Mouse (Mus musculus) neural tube, embryonic 13.5 days (tissue): Measurements from ENCODE around the gene Agap1. TPM values are rescaled to one million over a fixed set of nuclear protein-coding genes. Genes with fewer than 3 reads are reported as not detected.

Experiments used
- ATAC-seq: fragments of 200-750 bp; cut with Nextera tagmentation; 2 replicates; pipeline ENCODE4 v1.8.0; 2017; ENCODE audit warnings: low read depth, mild to moderate bottlenecking, moderate TSS enrichment, moderate library complexity
- H3K27ac ChIP-seq: fragments of 300-500 bp; sonication (generic); replicated peaks from 2 replicates; pipeline ENCODE4 v1.5.1; 2015; ENCODE audit warnings: moderate library complexity, mild to moderate bottlenecking, inconsistent platforms
- H3K27me3 ChIP-seq: fragments of 300-500 bp; sonication (generic); 2 replicates; pipeline ENCODE4 v1.6.1; 2015; ENCODE audit warnings: mild to moderate bottlenecking, inconsistent platforms
- H3K36me3 ChIP-seq: fragments of 300-500 bp; sonication (generic); 2 replicates; pipeline ENCODE4 v1.6.1; 2015; ENCODE audit warnings: mild to moderate bottlenecking, inconsistent platforms
- H3K4me1 ChIP-seq: fragments of 300-500 bp; sonication (generic); replicated peaks from 2 replicates; pipeline ENCODE4 v1.6.1; 2015; ENCODE audit warnings: inconsistent platforms
- H3K4me2 ChIP-seq: fragments of 300-500 bp; sonication (generic); 2 replicates; pipeline ENCODE4 v1.6.1; 2015; ENCODE audit warnings: inconsistent platforms, mild to moderate bottlenecking, moderate library complexity
- H3K4me3 ChIP-seq: fragments of 300-500 bp; sonication (generic); 2 replicates; pipeline ENCODE4 v1.5.1; 2015; ENCODE audit warnings: mild to moderate bottlenecking, inconsistent platforms
- H3K9ac ChIP-seq: fragments of 300-500 bp; sonication (generic); 2 replicates; pipeline ENCODE4 v1.6.1; 2015; ENCODE audit warnings: moderate library complexity, mild to moderate bottlenecking, inconsistent platforms
- H3K9me3 ChIP-seq: fragments of 300-500 bp; sonication (generic); 2 replicates; pipeline ENCODE4 v1.6.1; 2016; ENCODE audit warnings: inconsistent platforms
- WGBS: fragments of 180-500 bp; shearing (Covaris S2); methylation state at CpG from one replicate; pipeline ENCODE4 v1.1.7; 2015; 5-methylcytosine and 5-hydroxymethylcytosine counted together
- polyA plus RNA-seq: library from polyadenylated mRNA; unstranded; fragments of >200 nt; fragmentation: Nextera tagmentation; extraction: Ambion mirVana; gene quantifications from 2 replicates; pipeline ENCODE4 v1.2.1, GENCODE M21; 2015

Agap1 gene
- polyA plus RNA-seq, 1 experiment from 2014 or later, result 48.1 TPM

GRCm38 (mm10) chr1:89775750-89776149 is 321.1 kb downstream of the Agap1 start:
- Histone ChIP-seq H3K9me3 (no peaks in the 10 kb centered on the region), H3K9ac (no peak overlapping the region), H3K4me2 (no peak overlapping the region), H3K27ac (no peak overlapping the region), H3K4me1 (peaks cover 23% of the 10 kb centered on the region), H3K27me3 (no peaks in the 10 kb centered on the region), H3K4me3 (no peak overlapping the region), H3K36me3 (peaks cover 22% of the 10 kb centered on the region)
- ATAC-seq, result no peak
- 31% methylated on average over 4 of the region's 4 CpGs for WGBS

GRCm38 (mm10) chr1:89780675-89781074 is 326.1 kb downstream of the Agap1 start:
- Histone ChIP-seq H3K4me3 (no peak overlapping the region), H3K4me2 (no peak overlapping the region), H3K27me3 (no peaks in the 10 kb centered on the region), H3K9me3 (no peaks in the 10 kb centered on the region), H3K36me3 (peaks cover 16% of the 10 kb centered on the region), H3K9ac (no peak overlapping the region), H3K4me1 (peaks cover 53% of the 10 kb centered on the region), H3K27ac (no peak overlapping the region)
- ATAC-seq, result no peak
- WGBS, result 87% methylated on average over 2 of the region's 2 CpGs

- ATAC-seq, result no peak
- H3K4me2 ChIP-seq, result no peak overlapping the region
- H3K4me3 ChIP-seq, result no peak overlapping the region
- H3K9ac ChIP-seq, result no peak overlapping the region
- H3K9me3 ChIP-seq, result no peaks in the 10 kb centered on the region
- H3K4me1 ChIP-seq, result peaks cover 57% of the 10 kb centered on the region
- peaks cover 8% of the 10 kb centered on the region for H3K36me3 ChIP-seq
- H3K27ac ChIP-seq, result no peak overlapping the region
- WGBS, result 59% methylated on average over 8 of the region's 8 CpGs
- no peaks in the 10 kb centered on the region for H3K27me3 ChIP-seq
Observed at GRCm38 (mm10) chr1:89781861-89782260, 327.3 kb downstream of the Agap1 start.

GRCm38 (mm10) chr1:89786793-89787192 is 332.2 kb downstream of the Agap1 start:
- Histone ChIP-seq H3K4me3 (no peak overlapping the region), H3K4me1 (peaks cover 46% of the 10 kb centered on the region), H3K9ac (no peak overlapping the region), H3K27ac (no peak overlapping the region), H3K9me3 (no peaks in the 10 kb centered on the region), H3K36me3 (peaks cover 27% of the 10 kb centered on the region), H3K4me2 (no peak overlapping the region), H3K27me3 (no peaks in the 10 kb centered on the region)
- ATAC-seq, result no peak
- 87% methylated on average over 6 of the region's 6 CpGs for WGBS

- peaks cover 38% of the 10 kb centered on the region for H3K4me1 ChIP-seq
- H3K4me2 ChIP-seq, result no peak overlapping the region
- peak overlapping the region; percentile 47 for H3K27ac ChIP-seq
- ATAC-seq, result peak; percentile 70
- H3K36me3 ChIP-seq, result peaks cover 17% of the 10 kb centered on the region
- no peaks in the 10 kb centered on the region for H3K9me3 ChIP-seq
- H3K27me3 ChIP-seq, result no peaks in the 10 kb centered on the region
- 21% methylated on average over 14 of the region's 14 CpGs for WGBS
- H3K9ac ChIP-seq, result no peak overlapping the region
- no peak overlapping the region for H3K4me3 ChIP-seq
Observed at GRCm38 (mm10) chr1:89798724-89799123, 344.1 kb downstream of the Agap1 start.

GRCm38 (mm10) chr1:89801506-89801905 is 346.9 kb downstream of the Agap1 start:
- H3K27me3 ChIP-seq, result no peaks in the 10 kb centered on the region
- no peak overlapping the region for H3K4me3 ChIP-seq
- ATAC-seq, result no peak
- H3K36me3 ChIP-seq, result peaks cover 19% of the 10 kb centered on the region
- H3K9ac ChIP-seq, result no peak overlapping the region
- 84% methylated on average over 5 of the region's 5 CpGs for WGBS
- no peak overlapping the region for H3K4me2 ChIP-seq
- H3K4me1 ChIP-seq, result peaks cover 38% of the 10 kb centered on the region
- no peaks in the 10 kb centered on the region for H3K9me3 ChIP-seq
- H3K27ac ChIP-seq, result no peak overlapping the region

- Histone ChIP-seq H3K4me3 (no peak overlapping the region), H3K4me2 (no peak overlapping the region), H3K9me3 (no peaks in the 10 kb centered on the region), H3K27me3 (no peaks in the 10 kb centered on the region), H3K27ac (no peak overlapping the region), H3K9ac (no peak overlapping the region), H3K4me1 (peaks cover 8% of the 10 kb centered on the region; the same call in 1 of the 2 replicates), H3K36me3 (peaks cover 22% of the 10 kb centered on the region)
- ATAC-seq, result no peak
- 80% methylated on average over 7 of the region's 7 CpGs for WGBS
Observed at GRCm38 (mm10) chr1:89804981-89805380, 350.4 kb downstream of the Agap1 start.

GRCm38 (mm10) chr1:89812816-89813215 is 358.2 kb downstream of the Agap1 start:
- WGBS, result 94% methylated on average over 8 of the region's 8 CpGs
- Histone ChIP-seq H3K4me1 (peaks cover 14% of the 10 kb centered on the region), H3K4me3 (no peak overlapping the region), H3K27ac (no peak overlapping the region), H3K4me2 (no peak overlapping the region), H3K36me3 (0 out of 2 replicates have a peak, but pooled peaks cover 13% of the 10 kb centered on the region), H3K9ac (no peak overlapping the region), H3K27me3 (no peaks in the 10 kb centered on the region), H3K9me3 (no peaks in the 10 kb centered on the region)
- ATAC-seq, result no peak

GRCm38 (mm10) chr1:89816487-89817206 is 362.0 kb downstream of the Agap1 start:
- H3K4me3 ChIP-seq, result no peak overlapping the region
- 11% methylated on average over 14 of the region's 14 CpGs for WGBS
- H3K27me3 ChIP-seq, result no peaks in the 10 kb centered on the region
- peaks cover 24% of the 10 kb centered on the region for H3K4me1 ChIP-seq
- no peaks in the 10 kb centered on the region for H3K9me3 ChIP-seq
- no peak overlapping the region for H3K9ac ChIP-seq
- H3K27ac ChIP-seq, result 0 out of 2 replicates have a peak overlapping the region, but pooled peaks have one; percentile 1
- no peak overlapping the region for H3K4me2 ChIP-seq
- H3K36me3 ChIP-seq, result 0 out of 2 replicates have a peak, but pooled peaks cover 7% of the 10 kb centered on the region
- ATAC-seq, result 0 out of 2 replicates have a peak, but pooled peaks have one; percentile 28

- WGBS, result 86% methylated on average over 4 of the region's 4 CpGs
- H3K4me2 ChIP-seq, result no peak overlapping the region
- peaks cover 43% of the 10 kb centered on the region for H3K4me1 ChIP-seq
- H3K36me3 ChIP-seq, result no peaks in the 10 kb centered on the region
- H3K27ac ChIP-seq, result no peak overlapping the region
- peaks cover 4% of the 10 kb centered on the region; the same call in 1 of the 2 replicates for H3K27me3 ChIP-seq
- ATAC-seq, result no peak
- H3K9ac ChIP-seq, result no peak overlapping the region
- no peak overlapping the region for H3K4me3 ChIP-seq
- no peaks in the 10 kb centered on the region for H3K9me3 ChIP-seq
Observed at GRCm38 (mm10) chr1:89821822-89822221, 367.2 kb downstream of the Agap1 start.

- H3K4me2 ChIP-seq, result no peak overlapping the region
- no peak overlapping the region for H3K9ac ChIP-seq
- H3K4me1 ChIP-seq, result peaks cover 38% of the 10 kb centered on the region
- peaks cover 4% of the 10 kb centered on the region; the same call in 1 of the 2 replicates for H3K27me3 ChIP-seq
- ATAC-seq, result no peak
- no peaks in the 10 kb centered on the region for H3K9me3 ChIP-seq
- H3K4me3 ChIP-seq, result no peak overlapping the region
- WGBS, result 83% methylated on average over 3 of the region's 3 CpGs
- no peaks in the 10 kb centered on the region for H3K36me3 ChIP-seq
- H3K27ac ChIP-seq, result no peak overlapping the region
Observed at GRCm38 (mm10) chr1:89822431-89822830, 367.8 kb downstream of the Agap1 start.

- no peak overlapping the region for H3K4me2 ChIP-seq
- H3K27me3 ChIP-seq, result peaks cover 4% of the 10 kb centered on the region; the same call in 1 of the 2 replicates
- H3K4me1 ChIP-seq, result peaks cover 37% of the 10 kb centered on the region
- H3K27ac ChIP-seq, result no peak overlapping the region
- H3K9me3 ChIP-seq, result no peaks in the 10 kb centered on the region
- no peak overlapping the region for H3K9ac ChIP-seq
- WGBS, result 87% methylated on average over 7 of the region's 7 CpGs
- no peaks in the 10 kb centered on the region for H3K36me3 ChIP-seq
- ATAC-seq, result no peak
- H3K4me3 ChIP-seq, result no peak overlapping the region
Observed at GRCm38 (mm10) chr1:89823036-89823435, 368.4 kb downstream of the Agap1 start.
